In the genomic region with DNA sequence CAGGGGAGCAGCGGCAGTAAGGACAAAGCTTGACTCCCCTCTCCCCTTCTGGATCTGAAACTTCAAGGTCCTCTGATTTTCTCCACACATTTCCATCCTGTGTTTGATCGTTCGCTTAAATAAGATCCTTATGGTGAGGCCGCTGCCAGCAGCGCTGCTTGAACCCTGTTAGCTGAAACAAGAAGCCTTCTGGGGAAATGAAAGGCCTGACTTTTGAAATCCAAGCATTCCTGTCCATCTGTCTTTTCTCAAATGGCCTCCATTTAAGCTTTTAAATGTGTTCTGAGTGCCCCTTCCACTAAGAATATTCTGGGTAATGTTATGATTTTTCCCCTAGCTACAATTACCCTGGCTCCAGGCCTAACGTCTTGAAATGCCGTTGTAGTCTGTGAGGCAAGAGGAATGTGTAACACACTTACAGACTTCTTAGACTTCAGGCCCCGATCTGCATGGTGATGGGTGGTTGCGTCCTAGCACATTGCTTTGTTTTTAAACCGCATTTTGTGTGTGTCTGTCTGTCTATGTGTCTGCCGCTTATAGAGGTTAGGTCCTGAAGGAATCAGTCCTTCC, we compare ENCODE assay signal across 12 mouse cellular contexts. TPM values are rescaled to one million over a fixed set of nuclear protein-coding genes. Genes with fewer than 3 reads are reported as not detected.
A peak's percentile ranks its signal among the peaks of the same experiment; 100 is the strongest.
DNase-seq lines count a peak whose midpoint lies in the region; ATAC-seq and TF ChIP-seq lines count a peak whose summit lies in the region.
"Had no signal": no experiment of that assay in that cellular context is flagged by ENCODE, and none has a peak within 500 bp of the region (broad histone marks: within the 10 kb centered on the region; RNA-seq: fewer than 3 reads in every experiment).

No protein-coding gene starts in this region.

- H3K4me3 ChIP-seq in forebrain, embryonic 12.5 days (replicated peaks) = no peak overlapping the region
- no peak overlapping the region for H3K4me3 ChIP-seq in forebrain, embryonic 13.5 days
- no peak overlapping the region for H3K4me3 ChIP-seq in lung, embryonic 16.5 days (ENCODE audit: low read length)
- no peak overlapping the region for H3K4me3 ChIP-seq in small intestine, adult 2 months (ENCODE audit: low read depth, low read length)
- H3K4me3 ChIP-seq: heart, embryonic 12.5 days; midbrain, embryonic 12.5 days had no signal

- H3K4me1 ChIP-seq in forebrain, embryonic 12.5 days = no peaks in the 10 kb centered on the region
- no peaks in the 10 kb centered on the region for H3K4me1 ChIP-seq in forebrain, embryonic 13.5 days
- peaks cover 22% of the 10 kb centered on the region for H3K4me1 ChIP-seq in lung, embryonic 16.5 days (replicated peaks; ENCODE audit: control insufficient read depth, insufficient read depth, low read length)
- H3K4me1 ChIP-seq in small intestine, adult 2 months (ENCODE audit: control insufficient read depth, insufficient read depth, insufficient read length, low read length) = no peaks in the 10 kb centered on the region
- H3K4me1 ChIP-seq: midbrain, embryonic 12.5 days had no signal

- H3K4me2 ChIP-seq in forebrain, embryonic 12.5 days = no peak overlapping the region
- no peak overlapping the region for H3K4me2 ChIP-seq in forebrain, embryonic 13.5 days
- H3K4me2 ChIP-seq in lung, embryonic 16.5 days (ENCODE audit: low read depth, low read length) = no peak overlapping the region
- H3K4me2 ChIP-seq: heart, embryonic 12.5 days; liver, embryonic 11.5 days; midbrain, embryonic 12.5 days had no signal

- WGBS in forebrain, embryonic 12.5 days = 87% methylated on average over 11 of the region's 11 CpGs
- 90% methylated on average over 11 of the region's 11 CpGs for WGBS in forebrain, embryonic 13.5 days
- WGBS in lung, embryonic 16.5 days = 62% methylated on average over 11 of the region's 11 CpGs
- WGBS in small intestine, adult 2 months = 77% methylated on average over 11 of the region's 11 CpGs

- no peak for ATAC-seq in forebrain, embryonic 12.5 days (ENCODE audit: low FRiP score)
- no peak for ATAC-seq in forebrain, embryonic 13.5 days
- ATAC-seq in lung, embryonic 16.5 days (ENCODE audit: low read depth) = no peak

- TF ChIP-seq POLR2A in small intestine, adult 2 months (IDR thresholded peaks at IDR 0.05; ENCODE audit: low read depth, low read length) = no peak

- no peaks in the 10 kb centered on the region for H3K9me3 ChIP-seq in forebrain, embryonic 12.5 days
- no peaks in the 10 kb centered on the region for H3K9me3 ChIP-seq in forebrain, embryonic 13.5 days (replicated peaks)
- H3K9me3 ChIP-seq in lung, embryonic 16.5 days (ENCODE audit: control insufficient read depth, low read length) = no peaks in the 10 kb centered on the region
- H3K9me3 ChIP-seq: heart, embryonic 12.5 days; midbrain, embryonic 12.5 days had no signal

- no peak overlapping the region for H3K9ac ChIP-seq in forebrain, embryonic 12.5 days
- H3K9ac ChIP-seq in forebrain, embryonic 13.5 days = no peak overlapping the region
- peak overlapping the region; percentile 5; the same call in 1 of the 2 replicates for H3K9ac ChIP-seq in lung, embryonic 16.5 days (ENCODE audit: low read length)
- H3K9ac ChIP-seq: heart, embryonic 12.5 days; midbrain, embryonic 12.5 days had no signal

- peaks cover 71% of the 10 kb centered on the region for H3K36me3 ChIP-seq in forebrain, embryonic 12.5 days (replicated peaks)
- H3K36me3 ChIP-seq in forebrain, embryonic 13.5 days (ENCODE audit: poor library complexity, severe bottlenecking) = peaks cover 74% of the 10 kb centered on the region
- H3K36me3 ChIP-seq in lung, embryonic 16.5 days (ENCODE audit: control insufficient read depth, insufficient read depth, low read length) = peaks cover 32% of the 10 kb centered on the region
- H3K36me3 ChIP-seq in small intestine, adult 2 months (ENCODE audit: control insufficient read depth, insufficient read depth, low read length) = peaks cover 77% of the 10 kb centered on the region

- no peaks in the 10 kb centered on the region for H3K27me3 ChIP-seq in forebrain, embryonic 12.5 days
- no peaks in the 10 kb centered on the region for H3K27me3 ChIP-seq in forebrain, embryonic 13.5 days
- no peaks in the 10 kb centered on the region for H3K27me3 ChIP-seq in lung, embryonic 16.5 days (ENCODE audit: control insufficient read depth, insufficient read depth, low read depth, low read length)
- H3K27me3 ChIP-seq in small intestine, adult 2 months (ENCODE audit: control insufficient read depth, insufficient read depth, low read length) = no peaks in the 10 kb centered on the region
- H3K27me3 ChIP-seq: heart, embryonic 12.5 days; midbrain, embryonic 12.5 days had no signal

- DNase-seq in lung, postnatal 4 days = no peak
- DNase-seq in forelimb bud, embryonic 11.5 days (ENCODE audit: low read depth, low spot score) = peak; percentile 78
- no peak for DNase-seq in right cerebral cortex, adult 2 months (ENCODE audit: low spot score in 2 of 2)
- DNase-seq in cerebellum, adult 11-12 months = no peak
- DNase-seq: kidney, adult 11 months had no signal

- H3K27ac ChIP-seq in forebrain, embryonic 12.5 days = peak overlapping the region; percentile 59
- H3K27ac ChIP-seq in forebrain, embryonic 13.5 days = no peak overlapping the region
- peak overlapping the region; percentile 87 for H3K27ac ChIP-seq in lung, embryonic 16.5 days (ENCODE audit: low read length)
- peak overlapping the region; percentile 51 for H3K27ac ChIP-seq in small intestine, adult 2 months (ENCODE audit: insufficient read depth, low read depth, low read length)

- no peak for TF ChIP-seq CTCF in small intestine, adult 2 months (IDR thresholded peaks at IDR 0.05; ENCODE audit: extremely low read depth, insufficient read length, insufficient replicate concordance, low read depth, low read length)

RNA-seq across cellular contexts. Expression of gene Pqlc2, which starts 51.1 kb away (rescaled TPM):
- 11.6 and 12.5 TPM in 2 replicates for polyA plus RNA-seq in forebrain, embryonic 12.5 days (2016; fragmentation: Nextera tagmentation; extraction: Ambion mirVana)
- polyA plus RNA-seq in forebrain, embryonic 13.5 days (2015; fragmentation: Nextera tagmentation; extraction: Ambion mirVana) = 10.1 and 12.6 TPM in 2 replicates
- polyA plus RNA-seq in lung, embryonic 16.5 days (2015; fragmentation: Nextera tagmentation; extraction: Ambion mirVana) = 12.5 and 13.9 TPM in 2 replicates
- polyA plus RNA-seq in small intestine, adult 2 months (2012; rRNA removed) = 26.4 and 49.8 TPM in 2 replicates

RNA-seq across cellular contexts. Expression of gene Akr7a5, which starts 51.2 kb away (rescaled TPM):
- polyA plus RNA-seq in forebrain, embryonic 12.5 days (2016; fragmentation: Nextera tagmentation; extraction: Ambion mirVana) = 70.7 and 78.1 TPM in 2 replicates
- 66.2 and 71.6 TPM in 2 replicates for polyA plus RNA-seq in forebrain, embryonic 13.5 days (2015; fragmentation: Nextera tagmentation; extraction: Ambion mirVana)
- 94.9 and 95.0 TPM in 2 replicates for polyA plus RNA-seq in lung, embryonic 16.5 days (2015; fragmentation: Nextera tagmentation; extraction: Ambion mirVana)
- polyA plus RNA-seq in small intestine, adult 2 months (2012; rRNA removed) = 136 and 209 TPM in 2 replicates
